Mouse (Mus musculus) brain, embryonic 14.5 days (tissue): ENCODE measurements at regions not wholly inside any gene's neighbourhood (a gene's known extent, or its start where the extent isn't known, plus 50 kb on each side); places are given as distances from the start of the nearest gene placed in this dataset.

ENCODE experiments used
- DNase-seq: peaks from one replicate; pipeline ENCODE4 v3.0.0-alpha.2; 2011; ENCODE audit warnings: low read depth
- CTCF ChIP-seq: fragments of 200-500 bp; IDR thresholded peaks from 2 replicates; pipeline ENCODE4 v1.5.1; 2012; ENCODE audit warnings: inconsistent platforms, mild to moderate bottlenecking, moderate library complexity, borderline replicate concordance; ENCODE audit not compliant: insufficient read depth, insufficient read length; ENCODE audit errors: extremely low read depth
- POLR2A ChIP-seq: fragments of 200-500 bp; IDR thresholded peaks from 2 replicates; pipeline ENCODE4 v1.6.1; 2012; ENCODE audit warnings: mild to moderate bottlenecking, inconsistent platforms, borderline replicate concordance; ENCODE audit not compliant: poor library complexity, insufficient read depth, insufficient read length, severe bottlenecking; ENCODE audit errors: extremely low read depth

DNA sequence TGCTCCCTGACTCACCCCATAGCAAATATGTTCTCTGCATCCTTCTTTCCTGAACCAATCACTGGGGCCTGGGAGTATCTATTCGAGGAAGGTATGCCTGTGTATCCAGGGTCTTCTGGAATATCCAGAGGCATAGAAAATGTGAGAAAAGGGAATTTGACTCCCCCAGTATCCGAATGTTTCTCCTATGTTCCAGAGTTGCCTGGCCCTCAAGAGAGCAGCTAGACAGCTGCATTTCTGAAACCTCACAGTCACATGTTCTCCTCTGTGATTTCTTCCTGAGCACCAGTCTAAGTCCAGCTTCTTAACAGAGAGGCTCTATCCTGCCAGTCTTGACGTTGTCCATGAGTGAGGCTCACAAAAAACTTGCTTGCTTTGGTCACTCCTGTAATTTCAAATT, 719.9 kb upstream of the Igfbp3 start:
- TF ChIP-seq CTCF (no peak), POLR2A (no peak)
- no peak for DNase-seq

DNA sequence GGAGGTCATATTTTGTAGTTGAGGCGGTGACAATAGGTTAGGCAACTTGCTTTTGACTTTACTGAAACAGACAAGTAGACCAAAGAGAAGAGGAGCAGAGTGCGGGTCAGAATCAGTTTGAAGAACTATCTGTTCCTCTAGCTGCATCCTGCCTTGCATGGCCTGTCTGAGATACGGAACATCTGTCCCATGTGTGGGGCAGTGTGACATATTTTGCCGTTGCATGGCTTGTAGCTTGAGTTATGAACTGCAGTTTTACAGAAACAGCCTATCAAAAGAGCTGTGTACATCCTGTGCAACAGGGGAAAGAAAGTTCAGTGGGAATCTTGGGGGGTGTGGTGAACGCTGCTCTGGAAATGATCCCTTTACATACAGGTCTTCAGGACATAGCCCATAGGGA, 718.9 kb upstream of the Igfbp3 start:
- no peak for DNase-seq
- no peak for TF ChIP-seq POLR2A
- TF ChIP-seq CTCF, result no peak

DNA sequence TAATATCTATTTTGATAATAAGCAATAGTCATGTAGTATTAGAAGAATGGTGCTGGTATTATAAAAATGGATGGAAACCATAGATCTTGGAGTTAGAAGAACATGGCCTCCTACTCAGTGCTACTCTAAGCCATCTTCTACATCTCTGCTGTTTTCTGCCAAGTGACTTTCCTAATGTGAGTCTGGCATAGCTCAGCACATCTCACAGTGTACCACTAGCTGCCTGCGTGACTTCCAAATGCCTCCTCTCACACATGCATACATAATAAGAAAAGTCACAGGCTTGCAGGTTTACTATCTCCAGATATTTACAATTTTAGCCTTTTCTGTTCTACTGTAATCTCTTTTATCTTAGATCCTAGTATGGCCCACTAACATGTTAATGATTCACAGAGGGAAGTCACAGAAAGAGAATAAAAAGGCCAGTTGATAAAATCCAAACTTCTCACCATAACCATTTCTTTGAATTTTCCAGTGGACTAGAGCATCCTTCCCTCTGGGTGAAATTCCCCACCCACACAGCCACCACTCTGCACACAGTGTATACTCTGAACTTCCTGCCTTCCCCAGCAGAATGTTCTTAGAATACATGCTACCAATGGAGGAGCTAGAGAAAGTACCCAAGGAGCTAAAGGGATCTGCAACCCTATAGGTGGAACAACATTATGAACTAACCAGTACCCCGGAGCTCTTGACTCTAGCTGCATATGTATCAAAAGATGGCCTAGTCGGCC, 717.5 kb upstream of the Igfbp3 start:
- TF ChIP-seq POLR2A (no peak), CTCF (no peak)
- no peak for DNase-seq

DNA sequence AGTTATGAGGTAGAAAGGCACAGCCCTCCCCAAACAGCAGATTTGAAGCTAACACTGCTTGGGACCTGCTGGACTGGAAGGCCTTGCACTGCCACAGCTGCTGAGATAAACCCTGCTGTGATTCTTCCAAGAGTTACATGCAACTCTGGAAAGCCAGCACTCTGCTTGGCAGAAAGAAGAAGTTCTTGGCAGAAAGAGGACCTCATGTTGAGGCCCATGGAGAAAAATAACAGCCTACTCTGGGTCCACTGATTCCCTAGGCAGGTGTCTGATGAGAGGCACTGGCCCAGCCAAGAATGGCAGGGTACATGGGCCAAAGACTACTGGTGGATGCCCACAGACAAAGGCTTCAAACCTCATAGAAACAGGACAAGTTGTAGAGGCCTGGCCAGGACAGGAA, 714.0 kb upstream of the Igfbp3 start:
- TF ChIP-seq CTCF (no peak), POLR2A (no peak)
- DNase-seq, result no peak

DNA sequence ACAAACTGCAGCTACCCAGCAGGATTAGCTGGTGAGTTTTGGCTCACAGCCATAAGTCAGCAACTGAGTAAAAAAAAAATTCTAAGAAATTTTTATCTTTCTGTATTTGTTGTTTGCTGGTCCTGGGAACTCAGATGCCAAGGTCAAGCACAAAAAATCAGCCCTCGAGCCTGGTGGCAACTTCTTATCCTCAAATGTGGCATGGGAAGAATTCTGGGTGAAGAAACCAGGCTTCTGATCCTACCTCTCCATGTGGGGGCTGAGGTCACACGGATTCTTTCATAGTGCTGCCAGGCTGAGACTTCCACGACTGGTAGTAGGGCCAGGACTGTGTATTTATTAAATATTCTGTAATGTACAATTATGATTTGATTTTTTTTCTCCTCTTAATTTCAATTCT, 698.3 kb upstream of the Igfbp3 start:
- DNase-seq, result no peak
- TF ChIP-seq CTCF, result no peak
- no peak for TF ChIP-seq POLR2A

DNA sequence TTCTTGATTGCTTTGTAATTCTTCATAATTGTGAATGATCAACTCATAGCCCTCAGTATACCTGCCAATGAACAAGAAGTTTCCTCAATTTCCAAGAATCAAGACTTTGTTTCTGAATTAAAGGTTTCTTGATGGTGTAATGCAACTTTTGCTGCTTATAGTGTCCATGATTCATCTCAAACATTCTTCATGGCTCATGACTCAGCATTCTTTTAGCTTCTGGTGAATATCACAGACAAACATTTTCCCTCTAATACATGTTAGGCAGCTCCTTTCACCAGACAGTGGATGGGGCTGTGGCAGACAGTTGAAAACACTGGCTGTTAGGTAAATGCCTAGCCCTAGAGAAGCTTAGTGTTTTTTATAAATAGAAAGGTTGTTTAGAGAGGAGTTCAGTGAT, 686.5 kb upstream of the Igfbp3 start:
- TF ChIP-seq CTCF, result no peak
- TF ChIP-seq POLR2A, result no peak
- no peak for DNase-seq

DNA sequence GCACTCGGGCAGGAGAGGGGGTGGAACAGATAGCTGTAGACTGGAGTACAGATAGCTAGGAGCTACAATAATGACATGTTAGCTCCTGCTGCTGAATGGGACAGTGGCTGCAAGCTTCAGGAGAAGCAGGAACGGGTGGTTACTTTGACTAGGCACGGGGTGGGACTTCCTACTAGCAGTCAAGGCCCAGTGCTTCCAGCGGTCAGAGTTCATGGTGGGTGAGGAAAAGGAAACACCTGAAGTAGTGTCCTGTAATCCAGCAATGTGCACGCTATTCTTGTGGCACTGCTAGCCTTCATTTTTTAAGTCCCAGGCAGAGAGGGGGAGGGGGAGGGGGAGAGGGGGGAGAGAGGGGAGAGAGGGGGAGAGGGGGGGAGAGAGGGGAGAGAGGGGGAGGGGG, 684.5 kb upstream of the Igfbp3 start:
- DNase-seq, result no peak
- TF ChIP-seq POLR2A, result no peak
- TF ChIP-seq CTCF, result no peak

DNA sequence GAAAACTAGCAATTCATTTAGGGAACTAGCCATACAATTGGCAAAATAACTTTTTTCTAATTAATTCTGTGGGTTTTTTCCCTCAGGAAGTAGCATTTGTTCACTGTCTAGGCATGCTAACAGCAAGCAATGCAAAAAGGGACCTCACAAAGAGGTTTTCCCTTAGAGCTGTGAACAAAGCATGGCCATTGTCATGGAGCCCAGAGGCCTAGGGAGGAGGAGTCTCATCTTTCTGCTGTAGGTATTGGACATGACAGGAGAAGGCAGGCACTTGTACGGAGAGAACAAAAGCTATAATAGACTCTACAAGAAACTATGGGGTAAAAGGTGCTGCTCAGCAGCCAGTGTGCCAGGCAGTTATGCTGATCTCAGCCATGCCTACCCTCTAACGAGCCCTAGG, 666.8 kb upstream of the Igfbp3 start:
- TF ChIP-seq CTCF, result no peak
- no peak for TF ChIP-seq POLR2A

DNA sequence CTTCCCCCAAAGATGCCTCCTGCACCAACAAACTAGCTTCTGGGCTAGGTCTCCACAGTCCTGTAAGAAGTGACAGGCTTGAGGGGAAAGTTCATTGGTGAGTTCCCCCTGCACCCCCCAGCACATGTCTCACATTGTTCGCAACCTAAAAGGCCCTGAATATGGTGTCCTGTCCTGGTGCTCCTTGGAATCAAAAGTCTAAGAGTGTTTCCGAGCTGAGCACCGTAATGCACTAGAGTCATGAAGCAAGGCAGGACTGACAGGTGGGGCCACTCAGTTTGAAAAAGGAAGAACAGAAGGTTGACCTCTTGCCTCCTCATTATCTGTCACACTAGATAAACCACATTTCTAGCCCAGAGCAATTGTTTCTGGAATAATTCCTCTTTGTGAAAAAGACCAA, 650.4 kb upstream of the Igfbp3 start:
- no peak for DNase-seq
- TF ChIP-seq POLR2A, result no peak
- TF ChIP-seq CTCF, result no peak

More for the DNA sequence above, 666.8 kb upstream of the Igfbp3 start:
- DNase-seq, result no peak

DNA sequence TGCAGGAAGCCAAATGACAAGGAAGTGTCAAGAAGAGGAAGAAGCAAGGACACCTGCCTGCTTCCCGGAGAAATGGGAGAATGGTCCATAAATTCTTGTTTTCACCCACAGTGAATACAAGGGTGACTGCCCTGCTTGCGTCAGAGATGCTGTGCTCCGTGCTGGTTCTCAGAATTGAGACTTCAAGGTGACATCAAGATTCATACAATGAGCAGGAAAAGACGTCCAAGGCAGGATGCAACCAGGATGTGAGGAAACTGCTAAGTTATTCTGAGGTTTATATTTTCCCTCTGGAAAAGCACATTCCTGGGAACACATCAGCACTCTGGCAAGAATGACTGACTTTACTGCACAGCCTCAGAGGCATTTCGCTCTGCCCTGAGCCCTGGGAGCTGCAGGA, 650.0 kb upstream of the Igfbp3 start:
- no peak for DNase-seq
- TF ChIP-seq CTCF (no peak), POLR2A (no peak)

DNA sequence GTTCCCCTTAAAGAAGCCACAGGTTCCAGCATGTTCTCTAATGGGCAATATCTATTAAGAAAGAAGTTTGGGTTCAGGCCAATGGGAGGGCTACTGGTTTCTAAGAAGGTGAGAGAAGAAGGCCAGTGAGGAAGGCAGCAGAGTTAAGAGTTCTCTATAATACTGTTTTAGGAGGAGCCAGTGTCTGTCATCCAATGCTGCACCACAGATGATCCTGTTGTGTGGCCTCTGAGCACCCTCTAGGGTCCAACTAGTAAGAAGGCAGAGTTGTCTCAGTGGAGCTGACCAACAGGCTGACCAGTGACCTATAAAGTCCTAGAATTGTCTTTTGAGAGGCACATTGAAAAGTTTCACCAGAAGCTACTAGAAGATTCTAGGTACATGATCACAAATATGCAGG, 648.8 kb upstream of the Igfbp3 start:
- TF ChIP-seq CTCF, result no peak
- TF ChIP-seq POLR2A, result no peak
- no peak for DNase-seq

DNA sequence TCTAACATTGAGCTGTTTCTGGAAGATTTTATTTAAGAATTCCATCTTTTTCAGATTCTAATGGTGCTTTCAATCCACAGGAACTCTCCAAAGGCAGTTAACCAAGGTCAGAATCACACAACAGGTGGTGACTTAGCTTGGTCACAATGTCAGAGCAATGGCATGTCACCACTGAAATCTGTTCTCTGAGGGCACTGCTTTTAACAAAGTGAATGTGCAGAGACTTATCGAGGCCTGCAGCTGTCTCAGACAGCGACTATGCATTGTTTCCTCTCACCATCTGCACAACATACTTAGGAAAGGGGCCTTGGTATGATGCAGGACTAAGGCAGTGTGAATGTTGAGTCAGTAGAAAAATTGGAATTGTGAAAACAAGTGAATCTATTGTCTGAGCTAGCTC, 638.9 kb upstream of the Igfbp3 start:
- TF ChIP-seq CTCF (no peak), POLR2A (no peak)
- DNase-seq, result no peak
